Mouse (Mus musculus): ENCODE measurements around the gene Dop1a.

DNA sequence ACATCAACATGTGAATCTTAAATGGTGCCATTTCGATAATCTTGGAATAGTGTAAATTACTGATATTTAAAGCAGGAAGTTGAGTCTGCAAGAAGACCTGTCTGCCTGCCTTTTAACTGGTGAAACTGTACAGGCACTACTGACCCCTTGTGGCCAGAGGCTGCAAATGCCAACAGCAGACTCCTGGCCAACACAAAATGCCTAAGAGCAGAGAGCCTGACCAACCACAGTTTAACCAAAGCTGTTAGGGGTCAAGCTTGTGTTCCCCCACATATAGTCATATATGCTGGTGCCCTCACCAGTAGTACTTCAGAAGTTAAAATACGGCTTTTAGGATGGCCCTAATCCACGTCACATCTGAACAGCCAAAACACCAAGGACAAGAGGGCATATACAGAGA lies 116.8 kb downstream of the Dop1a start:
- peak; percentile 95 for TF ChIP-seq CTCF (IDR thresholded peaks at IDR 0.05)
- no peak for TF ChIP-seq EP300 (IDR thresholded peaks at IDR 0.05)

Data from lung, postnatal 0 days (tissue).